Comparison of ENCODE assay signal across 23 mouse cellular contexts in the genomic region with DNA sequence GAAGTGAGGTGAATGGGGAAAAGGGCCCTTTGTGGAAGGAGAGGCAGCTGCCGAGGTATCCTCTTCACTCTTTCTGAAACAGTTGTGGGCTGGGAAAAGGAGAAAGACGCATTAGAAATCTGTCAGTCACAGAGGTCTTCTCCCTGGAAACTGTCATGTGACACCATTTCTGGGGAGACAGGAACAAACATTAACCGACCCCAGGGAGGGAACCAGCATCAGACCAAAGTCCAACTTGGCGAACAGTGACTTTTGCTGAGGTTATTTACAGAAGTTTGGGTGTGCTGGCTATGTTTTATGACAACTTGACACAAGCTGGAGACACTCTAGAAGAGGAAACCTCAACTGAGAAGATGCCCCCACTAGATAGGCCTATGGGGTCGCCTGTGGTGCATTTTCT.
DNase-seq lines count a peak whose midpoint lies in the region; ATAC-seq and TF ChIP-seq lines count a peak whose summit lies in the region.
"Had no signal": no experiment of that assay in that cellular context is flagged by ENCODE, and none has a peak within 500 bp of the region (broad histone marks: within the 10 kb centered on the region; RNA-seq: fewer than 3 reads in every experiment).

No protein-coding gene starts in this region.

- H3K36me3 ChIP-seq in kidney, embryonic 16.5 days (ENCODE audit: insufficient read depth, low read length) = no peaks in the 10 kb centered on the region
- H3K36me3 ChIP-seq in intestine, embryonic 16.5 days (ENCODE audit: control insufficient read depth, insufficient read depth, low read length) = no peaks in the 10 kb centered on the region
- H3K36me3 ChIP-seq in kidney, postnatal 0 days (ENCODE audit: insufficient read depth, low read length) = no peaks in the 10 kb centered on the region
- H3K36me3 ChIP-seq in neural tube, embryonic 15.5 days = no peaks in the 10 kb centered on the region
- H3K36me3 ChIP-seq: heart, embryonic 15.5 days; hindbrain, embryonic 10.5 days had no signal

- no peak overlapping the region for H3K27ac ChIP-seq in kidney, embryonic 16.5 days (ENCODE audit: low read length)
- no peak overlapping the region for H3K27ac ChIP-seq in intestine, embryonic 16.5 days (ENCODE audit: low read length)
- H3K27ac ChIP-seq in kidney, postnatal 0 days = no peak overlapping the region
- H3K27ac ChIP-seq in neural tube, embryonic 15.5 days (replicated peaks) = no peak overlapping the region
- H3K27ac ChIP-seq: forebrain, embryonic 13.5 days; heart, adult 2 months; heart, embryonic 15.5 days; hindbrain, embryonic 10.5 days; hindbrain, embryonic 14.5 days had no signal

- H3K4me3 ChIP-seq in kidney, embryonic 16.5 days (ENCODE audit: low read length) = no peak overlapping the region
- H3K4me3 ChIP-seq in intestine, embryonic 16.5 days (ENCODE audit: low read length) = no peak overlapping the region
- H3K4me3 ChIP-seq in kidney, postnatal 0 days (replicated peaks; ENCODE audit: low read depth, low read length) = no peak overlapping the region
- no peak overlapping the region for H3K4me3 ChIP-seq in neural tube, embryonic 15.5 days (replicated peaks)
- H3K4me3 ChIP-seq: forebrain, embryonic 13.5 days; heart, adult 2 months; heart, embryonic 15.5 days; hindbrain, embryonic 10.5 days had no signal

- TF ChIP-seq CTCF in kidney, postnatal 0 days (IDR thresholded peaks at IDR 0.05; ENCODE audit: low read depth) = no peak

- peak; percentile 40 for DNase-seq in kidney, adult 18-20 months
- DNase-seq in kidney, postnatal 0 days (ENCODE audit: low spot score) = peak; percentile 5
- peak; percentile 62 to 64 for DNase-seq in kidney, postnatal 36 days
- no peak for DNase-seq in adrenal gland, adult (ENCODE audit: inconsistent age in 2 of 2, low spot score in 1 of 2)
- DNase-seq: adrenal gland, adult 8-10 months; cerebellum, adult 11 months; cerebellum, adult 9-10 months; cerebellum, postnatal 25 days; forebrain, postnatal 0 days; gastrocnemius, postnatal 14 days; heart, adult 2 months; heart, postnatal 14 days had no signal

- no peak overlapping the region for H3K9ac ChIP-seq in kidney, embryonic 16.5 days (replicated peaks; ENCODE audit: low read length)
- no peak overlapping the region for H3K9ac ChIP-seq in intestine, embryonic 16.5 days (ENCODE audit: low read depth, low read length)
- H3K9ac ChIP-seq in kidney, postnatal 0 days (ENCODE audit: low read depth, low read length) = no peak overlapping the region
- H3K9ac ChIP-seq in neural tube, embryonic 15.5 days (replicated peaks) = no peak overlapping the region
- H3K9ac ChIP-seq: forebrain, embryonic 13.5 days; forebrain, postnatal 0 days; heart, embryonic 15.5 days; hindbrain, embryonic 14.5 days had no signal

- H3K4me2 ChIP-seq in kidney, embryonic 16.5 days (replicated peaks; ENCODE audit: low read depth, low read length) = no peak overlapping the region
- no peak overlapping the region for H3K4me2 ChIP-seq in intestine, embryonic 16.5 days (ENCODE audit: low read depth, low read length)
- H3K4me2 ChIP-seq in kidney, postnatal 0 days (ENCODE audit: low read length) = no peak overlapping the region
- H3K4me2 ChIP-seq in neural tube, embryonic 15.5 days = no peak overlapping the region
- H3K4me2 ChIP-seq: forebrain, embryonic 13.5 days; heart, embryonic 11.5 days; heart, embryonic 15.5 days; hindbrain, embryonic 14.5 days had no signal

- ATAC-seq in kidney, embryonic 16.5 days (ENCODE audit: low FRiP score, low TSS enrichment) = no peak; the same call in 1 of the 2 replicates
- ATAC-seq in intestine, embryonic 16.5 days = peak; percentile 23; the same call in 1 of the 2 replicates
- no peak for ATAC-seq in kidney, postnatal 0 days (replicated peaks; ENCODE audit: low FRiP score, low read depth)
- no peak for ATAC-seq in neural tube, embryonic 15.5 days (ENCODE audit: low FRiP score)
- ATAC-seq: activated CD4-positive, CD25-positive, alpha-beta regulatory T cell, adult 4 months; forebrain, embryonic 13.5 days; forebrain, postnatal 0 days; Patski had no signal

- WGBS in kidney, embryonic 16.5 days = 57% methylated on average over 5 of the region's 5 CpGs
- WGBS in intestine, embryonic 16.5 days = 57% methylated on average over 5 of the region's 5 CpGs
- 59% methylated on average over 5 of the region's 5 CpGs for WGBS in kidney, postnatal 0 days
- 71% methylated on average over 5 of the region's 5 CpGs for WGBS in neural tube, embryonic 15.5 days

- no peaks in the 10 kb centered on the region for H3K27me3 ChIP-seq in kidney, embryonic 16.5 days (ENCODE audit: insufficient read depth, low read length)
- no peaks in the 10 kb centered on the region for H3K27me3 ChIP-seq in intestine, embryonic 16.5 days (replicated peaks; ENCODE audit: control insufficient read depth, insufficient read depth, low read length)
- no peaks in the 10 kb centered on the region for H3K27me3 ChIP-seq in kidney, postnatal 0 days (ENCODE audit: insufficient read depth, low read length)
- H3K27me3 ChIP-seq in neural tube, embryonic 15.5 days (replicated peaks) = no peaks in the 10 kb centered on the region
- H3K27me3 ChIP-seq: CH12.LX; forebrain, embryonic 13.5 days; heart, embryonic 15.5 days had no signal

- no peaks in the 10 kb centered on the region for H3K4me1 ChIP-seq in kidney, embryonic 16.5 days (ENCODE audit: insufficient read depth, low read length)
- no peaks in the 10 kb centered on the region for H3K4me1 ChIP-seq in intestine, embryonic 16.5 days (ENCODE audit: control insufficient read depth, insufficient read depth, low read length)
- no peaks in the 10 kb centered on the region for H3K4me1 ChIP-seq in kidney, postnatal 0 days (replicated peaks; ENCODE audit: insufficient read depth, low read length)
- no peaks in the 10 kb centered on the region for H3K4me1 ChIP-seq in neural tube, embryonic 15.5 days
- H3K4me1 ChIP-seq: forebrain, embryonic 13.5 days; heart, embryonic 15.5 days; hindbrain, embryonic 10.5 days had no signal

- 0 out of 2 replicates have a peak, but pooled peaks cover 4% of the 10 kb centered on the region for H3K9me3 ChIP-seq in kidney, embryonic 16.5 days (ENCODE audit: low read length)
- H3K9me3 ChIP-seq in intestine, embryonic 16.5 days (ENCODE audit: control insufficient read depth, low read length) = no peaks in the 10 kb centered on the region
- no peaks in the 10 kb centered on the region for H3K9me3 ChIP-seq in kidney, postnatal 0 days (replicated peaks; ENCODE audit: low read length)
- no peaks in the 10 kb centered on the region for H3K9me3 ChIP-seq in neural tube, embryonic 15.5 days (replicated peaks)
- H3K9me3 ChIP-seq: forebrain, embryonic 13.5 days; heart, embryonic 15.5 days; hindbrain, embryonic 10.5 days had no signal

Comparison
In these comparisons a context has a peak if more than half of its experiments do, and no peak if none do; other contexts are left out.
1. DNase-seq: peak in kidney, adult 18-20 months (single experiment), kidney, postnatal 0 days (single experiment) and kidney, postnatal 36 days (2 of 2); none in adrenal gland, adult (0 of 2).